Mouse (Mus musculus): Measurements from ENCODE around the gene Tcf15.

DNA sequence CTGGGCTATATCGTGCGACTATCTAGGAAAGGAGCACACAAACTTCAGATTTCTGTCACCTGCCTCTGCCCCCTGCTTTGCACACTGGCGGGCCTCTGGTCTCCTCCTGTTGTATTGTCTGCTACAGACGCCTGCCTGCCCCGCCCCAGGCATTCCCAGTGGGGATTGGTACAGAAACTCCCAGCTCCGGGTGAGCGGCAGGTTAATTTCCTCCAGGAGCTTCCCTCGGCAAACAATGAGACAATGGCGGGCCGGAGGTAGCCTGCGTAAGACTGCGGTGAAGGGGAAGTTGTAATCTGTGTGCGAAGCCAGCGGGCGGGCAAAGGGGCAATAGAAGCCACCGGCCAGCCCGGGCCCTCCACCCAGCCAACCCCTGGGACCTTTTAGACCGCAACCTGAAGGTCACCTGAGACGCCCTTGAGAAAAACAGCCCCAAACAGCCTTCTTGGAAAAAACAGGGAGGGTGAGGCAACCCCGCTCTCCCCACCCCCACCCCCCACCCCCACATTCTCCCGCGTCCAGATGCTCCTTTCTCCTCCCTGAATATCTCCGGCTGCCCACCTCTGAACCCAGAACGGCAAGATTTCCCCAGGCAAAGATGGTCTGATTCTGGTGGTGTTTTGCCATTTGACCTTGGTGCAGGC lies 33.9 kb downstream of the Tcf15 start:
- no peak for TF ChIP-seq CTCF (IDR thresholded peaks at IDR 0.05; ENCODE audit: control insufficient read depth, insufficient read depth, insufficient replicate concordance, low read depth, low read length)
- TF ChIP-seq POLR2A (IDR thresholded peaks at IDR 0.05; ENCODE audit: control insufficient read depth, low read depth, low read length) = no peak
